Mouse (Mus musculus): ENCODE measurements at regions not wholly inside any gene's neighbourhood (a gene's known extent, or its start where the extent isn't known, plus 50 kb on each side); places are given as distances from the start of the nearest gene placed in this dataset.

DNA sequence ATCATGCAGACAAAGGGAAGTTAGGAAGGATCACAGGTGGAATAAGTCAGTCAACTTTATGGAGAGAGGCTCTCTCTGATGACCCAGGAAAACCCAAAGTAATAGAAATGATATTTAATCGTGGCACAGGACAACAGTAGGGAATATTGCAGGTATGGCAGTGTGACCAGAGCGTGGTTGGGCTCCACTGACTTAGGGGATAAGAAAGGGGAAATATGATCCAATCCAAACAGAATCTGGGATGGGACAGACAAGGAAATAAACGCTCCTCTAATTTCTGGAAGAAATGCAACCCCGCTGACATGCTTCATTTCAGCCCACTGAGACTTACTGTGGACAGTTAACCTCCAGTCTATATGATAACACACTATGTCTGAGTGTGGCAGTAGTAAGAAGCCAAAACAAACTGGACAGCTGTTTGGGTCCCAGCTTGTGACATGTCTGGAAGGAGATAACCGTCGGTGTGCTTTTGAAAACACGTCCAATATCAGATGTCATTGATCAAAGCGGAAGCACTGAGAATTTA lies 400.0 kb downstream of the Rps24 start:
- no peak for DNase-seq

DNA sequence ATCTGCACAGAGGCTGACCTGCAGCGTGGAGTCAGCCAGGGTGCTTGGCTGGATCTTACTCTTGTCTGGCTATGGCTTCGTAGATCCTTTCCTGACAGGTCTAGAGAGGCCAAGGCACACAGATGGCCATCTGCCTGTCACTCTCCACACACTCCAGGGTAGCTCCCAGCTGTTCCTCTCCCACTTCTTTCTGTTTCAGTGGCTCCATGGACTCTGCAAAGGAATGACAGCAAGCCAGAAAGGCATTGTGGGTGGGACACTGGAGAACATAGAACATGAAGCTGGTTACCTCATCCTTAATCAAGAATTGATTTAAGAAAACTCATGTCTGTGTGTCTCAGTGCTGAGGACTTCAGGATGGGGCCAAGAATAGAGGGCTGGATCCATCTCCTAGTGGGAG lies 403.9 kb downstream of the Rps24 start:
- DNase-seq, result no peak

GRCm38 (mm10) chr14:24895196-24895595 lies 408.3 kb downstream of the Rps24 start:
- DNase-seq, result no peak

DNA sequence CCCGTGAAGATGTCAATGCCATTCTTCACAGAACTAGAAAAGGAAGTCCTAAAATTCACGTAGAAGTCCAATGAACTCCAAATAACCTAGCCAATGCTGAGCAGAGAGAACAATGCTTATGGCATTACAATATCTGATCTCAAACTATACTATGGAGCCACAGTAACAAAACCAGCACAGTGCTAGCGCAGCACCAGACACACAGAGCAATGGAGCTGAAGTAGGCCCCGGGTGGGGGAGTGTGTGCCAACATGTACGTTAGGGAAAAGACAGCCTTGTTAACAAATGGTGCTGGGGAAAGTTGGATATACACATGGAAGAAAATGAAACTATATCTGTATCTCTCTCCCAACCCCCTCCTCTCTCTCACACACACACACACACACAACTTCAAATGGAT lies 409.8 kb downstream of the Rps24 start:
- DNase-seq, result no peak

DNA sequence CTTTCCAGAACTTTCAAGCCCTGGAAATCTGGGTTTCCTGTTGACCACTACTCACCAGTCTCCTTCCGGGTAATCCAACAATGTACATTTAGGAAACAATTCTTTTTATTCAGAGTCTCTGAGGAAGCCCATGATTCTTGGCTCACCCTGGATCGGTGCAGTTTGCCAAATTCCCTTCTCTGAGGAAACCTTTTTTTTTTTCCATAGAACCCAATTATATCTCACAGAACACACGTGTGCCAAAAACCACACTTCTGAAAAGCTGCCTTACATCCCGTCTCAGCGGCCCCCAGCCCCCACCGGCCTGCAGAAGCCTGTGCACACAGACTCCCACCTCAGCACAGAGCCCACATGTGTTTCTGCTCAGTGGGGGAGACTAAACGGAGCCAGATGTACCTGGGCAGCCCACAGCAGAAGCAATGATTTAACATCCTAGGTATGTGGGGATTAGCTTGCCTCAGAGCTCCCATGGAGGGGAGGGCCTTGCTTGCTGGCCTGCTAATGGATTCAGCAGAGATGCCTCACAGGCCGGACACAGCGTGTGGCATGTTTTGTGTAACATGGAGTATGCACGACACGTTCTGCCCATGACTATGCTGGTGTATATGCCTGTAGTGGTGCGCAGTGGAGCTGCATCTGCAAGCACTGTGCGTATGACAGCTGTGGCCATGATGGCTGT lies 413.7 kb downstream of the Rps24 start:
- peak; percentile 34 for DNase-seq

- DNase-seq, result no peak
Observed at GRCm38 (mm10) chr14:24901726-24902125, 414.8 kb downstream of the Rps24 start.

DNA sequence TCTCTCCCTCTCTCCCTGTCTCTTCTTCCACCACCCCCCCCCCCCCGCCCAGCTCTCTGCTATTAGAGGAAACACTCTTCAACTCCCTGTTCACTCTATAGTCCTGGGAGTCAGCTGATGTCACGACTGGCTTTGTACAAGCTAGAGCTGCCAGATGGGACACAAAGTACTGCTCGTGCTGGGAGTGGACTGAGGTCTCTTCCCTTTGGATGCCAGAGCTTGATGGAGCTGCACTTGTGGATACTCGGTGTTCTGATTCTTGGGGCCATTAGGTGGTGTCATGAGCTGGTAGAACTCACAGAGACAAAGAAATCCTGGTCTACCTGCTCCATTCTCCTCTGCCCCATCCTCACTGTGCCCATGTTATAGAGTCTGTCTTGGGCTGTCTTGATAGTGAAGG lies 415.9 kb downstream of the Rps24 start:
- DNase-seq, result no peak

DNA sequence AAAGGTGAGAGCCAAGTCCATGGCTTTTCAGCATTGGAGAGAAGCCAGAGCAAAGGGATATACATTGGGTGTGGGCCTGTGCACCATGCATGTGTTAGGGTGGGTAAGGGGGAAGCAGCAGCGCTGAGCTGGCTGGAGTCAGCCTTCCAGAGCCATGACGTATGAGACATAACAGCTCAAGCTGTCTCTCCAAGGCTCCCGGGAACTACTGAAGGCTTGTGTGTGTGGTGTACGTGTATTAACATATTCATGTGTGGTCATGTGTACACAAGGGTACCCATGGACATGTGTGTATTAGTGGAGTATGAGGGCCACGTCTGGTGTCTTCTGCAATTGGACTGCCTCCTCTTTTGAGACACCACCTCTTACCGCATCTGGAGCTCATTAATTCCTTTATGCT lies 417.8 kb downstream of the Rps24 start:
- DNase-seq, result no peak

DNA sequence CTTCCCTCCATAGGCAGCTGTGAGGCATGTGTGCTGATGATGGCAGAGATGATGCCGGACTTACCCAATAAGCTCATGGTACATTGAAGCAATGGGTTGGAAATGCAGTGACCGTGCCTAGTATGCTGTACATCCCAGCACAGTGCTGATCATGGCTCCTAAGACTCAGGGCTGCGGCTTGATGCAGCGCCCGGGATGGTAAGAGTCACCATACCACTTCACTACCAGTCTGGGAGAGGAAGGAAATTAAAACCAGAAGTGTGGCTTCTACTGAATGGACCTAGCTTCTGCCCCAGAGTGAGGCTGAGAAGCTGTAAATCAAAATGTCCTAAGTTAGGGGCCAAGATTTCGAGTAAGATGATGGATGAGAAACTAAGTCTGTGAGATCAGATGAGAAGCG lies 420.0 kb downstream of the Rps24 start:
- no peak for DNase-seq

- no peak for DNase-seq
Observed at GRCm38 (mm10) chr14:24908377-24908776, 421.5 kb downstream of the Rps24 start.

DNA sequence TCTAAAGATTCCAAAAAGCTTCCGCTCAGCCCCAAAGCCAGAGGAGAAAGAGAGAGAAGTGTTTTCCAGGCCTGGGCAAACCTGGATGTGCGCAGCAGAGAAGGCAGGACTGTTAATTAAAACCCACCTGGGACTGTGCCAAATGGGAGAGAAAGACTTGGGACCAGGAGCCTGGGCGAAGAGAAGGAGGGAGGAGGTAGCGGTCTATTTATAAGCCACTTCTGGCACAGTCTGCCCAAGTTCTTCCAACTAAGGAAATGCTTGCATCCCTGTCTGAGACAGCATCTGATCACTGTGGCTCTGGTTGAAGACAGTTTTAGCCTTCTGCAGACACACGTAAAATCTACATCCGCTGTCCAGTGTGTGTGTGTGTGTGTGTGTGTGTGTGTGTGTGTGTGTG lies 424.7 kb downstream of the Rps24 start:
- DNase-seq, result peak; percentile 73

- DNase-seq, result no peak
Observed at GRCm38 (mm10) chr14:24919056-24919455, 432.1 kb downstream of the Rps24 start.

DNA sequence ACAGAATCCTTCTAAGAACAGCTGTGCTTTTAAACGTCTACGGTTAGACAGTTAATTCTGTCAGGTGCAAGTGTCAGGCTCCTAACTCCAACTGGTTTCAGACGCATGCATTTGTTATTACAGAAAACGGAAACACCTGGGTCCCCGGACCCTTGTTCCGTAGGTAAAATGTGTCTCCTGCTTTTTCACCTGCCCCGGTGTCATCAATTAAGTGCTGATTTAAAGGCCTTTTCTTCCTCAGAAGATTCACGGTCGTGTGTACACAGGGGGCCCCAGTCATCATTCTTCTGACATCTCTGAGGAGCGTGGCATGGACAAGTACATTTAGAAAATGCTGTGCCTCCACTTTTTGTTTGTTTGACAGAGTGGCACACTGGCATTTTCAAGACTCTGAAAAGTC lies 435.1 kb downstream of the Rps24 start:
- no peak for DNase-seq

DNA sequence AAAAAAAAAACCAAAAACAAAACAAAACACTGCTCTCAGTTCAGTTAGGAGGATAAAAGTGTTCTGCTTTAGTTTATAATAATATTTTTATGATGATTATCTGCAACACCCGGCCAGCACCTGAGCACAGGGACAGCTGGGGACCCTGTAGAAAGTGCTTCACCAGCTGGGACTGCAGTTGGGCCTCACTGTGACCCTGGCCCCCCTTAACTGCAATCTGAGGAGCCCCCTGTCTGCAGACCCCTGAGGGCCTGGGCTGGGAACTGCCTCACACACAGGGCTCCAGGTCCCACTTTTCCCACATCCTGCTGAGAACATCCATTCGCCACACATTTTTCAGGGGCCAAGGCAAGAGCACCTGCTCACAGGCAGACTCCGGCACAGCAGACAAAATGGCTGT lies 437.6 kb downstream of the Rps24 start:
- DNase-seq, result no peak

DNA sequence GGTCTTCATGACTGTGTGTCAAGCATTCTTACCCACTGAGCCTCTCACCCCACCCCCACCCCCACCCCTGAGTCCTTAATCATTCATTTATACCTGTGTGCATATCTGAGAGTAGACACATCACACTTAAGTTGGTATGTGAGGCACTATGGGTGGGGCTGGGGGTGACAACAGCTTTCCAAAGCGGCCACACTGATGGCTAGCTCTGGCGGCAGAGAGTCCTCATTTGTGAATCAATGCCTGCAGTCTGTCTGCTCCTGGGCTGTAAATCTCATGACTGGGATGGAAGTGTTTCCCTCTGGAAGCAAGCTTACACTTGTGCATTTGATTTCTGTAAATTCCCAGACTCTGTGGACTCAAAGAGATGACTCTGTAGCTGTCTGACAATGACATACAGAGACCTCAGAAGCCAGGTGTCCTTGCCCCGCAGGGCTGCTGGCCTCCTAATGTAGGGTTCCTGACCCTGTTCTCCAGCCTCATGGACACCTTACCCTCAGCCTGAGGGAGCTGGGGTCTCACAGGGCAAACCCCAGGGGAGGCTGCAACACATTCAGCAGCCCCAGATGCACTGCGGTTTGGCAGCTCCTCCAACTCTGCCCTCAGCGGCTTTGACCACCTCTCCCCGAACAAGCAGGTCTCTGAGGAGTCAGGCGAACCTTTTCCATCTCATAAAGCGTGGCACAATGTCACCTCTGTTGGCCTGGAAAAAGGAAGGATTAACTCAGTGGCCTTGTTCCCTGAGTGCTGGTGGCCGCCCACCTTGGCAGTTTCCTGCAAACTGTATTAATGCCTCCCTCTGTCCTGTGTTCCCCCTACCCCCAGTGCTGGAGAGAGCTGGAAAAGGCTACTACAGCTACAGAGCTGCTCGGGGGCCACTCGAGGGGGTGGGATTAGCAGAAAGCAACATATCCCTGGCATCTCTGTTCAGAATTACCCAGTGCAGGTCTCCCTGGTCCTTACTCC lies 439.4 kb downstream of the Rps24 start:
- no peak for DNase-seq

DNA sequence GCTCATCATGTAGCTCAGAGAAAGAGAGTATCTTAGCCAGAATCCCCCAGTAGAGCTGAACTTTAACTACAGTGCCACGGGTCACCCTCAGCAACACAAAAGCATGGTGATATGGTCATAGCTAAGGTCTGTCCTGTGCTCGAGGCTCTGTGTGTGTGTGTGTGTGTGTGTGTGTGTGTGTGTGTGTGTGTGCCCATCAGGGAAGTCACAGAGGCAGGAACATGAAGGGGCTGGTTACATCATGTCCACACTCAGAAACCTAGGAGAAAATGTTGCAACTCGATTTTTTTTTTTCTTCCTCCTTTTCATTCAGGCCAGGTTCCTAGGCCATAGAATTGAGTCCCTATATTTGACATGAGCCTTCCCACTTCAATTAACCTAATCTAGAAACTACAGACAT lies 441.8 kb downstream of the Rps24 start:
- no peak for DNase-seq

- DNase-seq, result no peak
Observed at GRCm38 (mm10) chr14:24930251-24930650, 443.3 kb downstream of the Rps24 start.

DNA sequence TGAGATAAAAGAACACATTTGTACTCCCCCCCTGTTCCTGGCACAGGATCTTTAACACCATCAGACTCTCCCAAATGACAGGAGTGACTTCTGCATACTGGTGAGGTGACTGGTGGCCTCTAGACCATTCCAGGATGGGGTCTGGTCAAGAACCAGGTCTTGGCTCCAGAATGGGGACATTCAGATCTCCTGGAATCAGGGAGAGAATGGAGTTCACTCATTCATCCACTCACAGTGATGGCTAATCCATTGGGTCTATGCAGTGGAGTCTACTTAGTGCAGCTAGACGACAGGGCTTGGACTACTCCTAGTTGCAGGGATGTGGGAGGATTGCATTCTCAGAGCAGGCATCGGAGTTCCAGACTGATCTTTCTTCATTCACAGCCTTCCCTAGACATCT lies 451.0 kb downstream of the Rps24 start:
- no peak for DNase-seq

- no peak for DNase-seq
Observed at GRCm38 (mm10) chr14:24939068-24939467, 452.1 kb downstream of the Rps24 start.

GRCm38 (mm10) chr14:24939476-24940200 lies 452.7 kb downstream of the Rps24 start:
- DNase-seq, result peak; percentile 71

GRCm38 (mm10) chr14:24945716-24946115 lies 458.8 kb downstream of the Rps24 start:
- no peak for DNase-seq

GRCm38 (mm10) chr14:24947084-24947483 lies 460.2 kb downstream of the Rps24 start:
- no peak for DNase-seq

DNA sequence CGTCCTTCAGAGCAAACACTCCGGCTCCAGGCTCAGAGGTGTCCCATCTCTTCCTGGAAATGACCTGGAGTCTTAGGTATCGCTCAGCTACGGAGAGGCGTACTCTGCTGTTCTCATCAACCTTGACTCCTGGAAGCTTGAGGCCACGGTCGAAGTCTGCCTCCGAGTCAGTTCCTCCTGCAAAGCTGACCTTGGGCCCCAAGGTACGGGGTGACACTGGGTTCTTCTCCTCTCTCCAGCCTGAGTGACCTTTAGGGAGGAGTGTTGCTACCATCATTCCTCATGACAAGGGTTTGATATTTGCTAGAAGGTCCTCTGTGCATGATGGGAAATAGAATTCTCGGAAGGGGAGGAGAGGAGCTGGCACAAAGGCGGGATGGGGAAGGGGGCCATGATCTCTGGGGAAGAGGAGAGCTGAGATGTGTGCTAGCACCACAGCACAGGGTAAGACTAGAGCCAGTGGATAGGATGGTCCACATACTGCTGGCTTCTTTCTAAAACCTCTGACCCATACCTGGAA lies 469.0 kb downstream of the Rps24 start:
- no peak for DNase-seq
